Comparison of ENCODE assay signal across 28 mouse cellular contexts in genomic region chr5:130635397-130635796, GRCm38 (mm10).
"Had no signal": no experiment of that assay in that cellular context is flagged by ENCODE, and none has a peak within 500 bp of the region (broad histone marks: within the 10 kb centered on the region; RNA-seq: fewer than 3 reads in every experiment).

No protein-coding gene starts in this region.

- H3K9me3 ChIP-seq: limb, embryonic 10.5 days; limb, embryonic 12.5 days; limb, embryonic 13.5 days; limb, embryonic 15.5 days; liver, embryonic 12.5 days; liver, embryonic 15.5 days; lung, embryonic 15.5 days; midbrain, embryonic 10.5 days; midbrain, embryonic 12.5 days; midbrain, embryonic 13.5 days; midbrain, embryonic 15.5 days; neural tube, embryonic 12.5 days had no signal

- H3K4me1 ChIP-seq: limb, embryonic 10.5 days; limb, embryonic 12.5 days; limb, embryonic 13.5 days; limb, embryonic 15.5 days; liver, embryonic 12.5 days; liver, embryonic 13.5 days; liver, embryonic 15.5 days; lung, embryonic 15.5 days; megakaryocyte, embryonic 14.5 days; midbrain, embryonic 10.5 days; midbrain, embryonic 12.5 days; midbrain, embryonic 13.5 days; midbrain, embryonic 15.5 days; neural tube, embryonic 12.5 days had no signal

- DNase-seq: left cerebral cortex, postnatal 4 days; liver; liver, embryonic 13.5 days; liver, postnatal 0 days; lung, adult 18-20 months; lung, adult 2 months; lung, embryonic 14.5 days; lung, postnatal 10 days; lung, postnatal 14 days; lung, postnatal 36 days; lung, postnatal 4 days; midbrain, embryonic 14.5 days had no signal

- H3K36me3 ChIP-seq: limb, embryonic 10.5 days; limb, embryonic 12.5 days; limb, embryonic 13.5 days; limb, embryonic 15.5 days; liver, embryonic 12.5 days; liver, embryonic 13.5 days; liver, embryonic 15.5 days; lung, embryonic 15.5 days; midbrain, embryonic 10.5 days; midbrain, embryonic 12.5 days; midbrain, embryonic 13.5 days; midbrain, embryonic 15.5 days; neural tube, embryonic 12.5 days had no signal

- H3K27ac ChIP-seq: limb, embryonic 10.5 days; limb, embryonic 12.5 days; limb, embryonic 13.5 days; limb, embryonic 15.5 days; liver, embryonic 12.5 days; liver, embryonic 13.5 days; liver, embryonic 14.5 days; liver, embryonic 15.5 days; lung, embryonic 15.5 days; macrophage; midbrain, embryonic 10.5 days; midbrain, embryonic 12.5 days; midbrain, embryonic 13.5 days; midbrain, embryonic 15.5 days; neural tube, embryonic 12.5 days had no signal

- H3K9ac ChIP-seq: limb, embryonic 12.5 days; limb, embryonic 13.5 days; limb, embryonic 15.5 days; liver, embryonic 12.5 days; liver, embryonic 13.5 days; liver, embryonic 14.5 days; liver, embryonic 15.5 days; liver, postnatal 0 days; lung, embryonic 14.5 days; lung, embryonic 15.5 days; midbrain, embryonic 12.5 days; midbrain, embryonic 13.5 days; midbrain, embryonic 15.5 days; neural tube, embryonic 12.5 days had no signal

- H3K4me3 ChIP-seq: limb, embryonic 10.5 days; limb, embryonic 12.5 days; limb, embryonic 13.5 days; limb, embryonic 15.5 days; liver, embryonic 12.5 days; liver, embryonic 13.5 days; liver, embryonic 15.5 days; lung, embryonic 15.5 days; midbrain, embryonic 10.5 days; midbrain, embryonic 12.5 days; midbrain, embryonic 13.5 days; midbrain, embryonic 15.5 days; myocyte; neural tube, embryonic 12.5 days had no signal
